Mouse (Mus musculus) adrenal gland (tissue): Measurements from ENCODE around the gene 1700029F12Rik.

Experiments used
- intact Hi-C: fragments of 180-260 bp; cut with DNase I; formaldehyde crosslinking; loops from one replicate; pipeline ENCODE4 v1.15.1; 2025

The 1700029F12Rik gene

DNA sequence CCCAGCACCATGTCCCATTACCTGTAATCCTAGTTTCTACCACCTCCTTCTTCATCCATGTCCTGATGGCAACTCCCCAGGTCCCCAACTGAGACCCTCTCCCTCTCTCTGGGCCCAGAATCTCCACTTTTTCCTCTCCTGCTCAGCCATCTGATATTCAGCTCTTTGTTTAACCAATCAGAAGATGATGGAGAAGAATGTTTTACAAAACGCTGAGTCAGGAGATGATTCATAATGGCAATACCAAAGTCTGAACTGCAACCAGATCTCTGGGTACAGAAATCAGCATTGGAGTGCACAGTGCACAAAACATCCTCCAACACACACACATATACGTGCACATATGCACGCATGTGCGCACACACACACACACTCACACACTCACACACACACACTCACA lies 60.8 kb downstream of the 1700029F12Rik start:
- intact Hi-C loops = no loop called here
